Mouse (Mus musculus): ENCODE data around the gene Mptx1. TPM values are rescaled to one million over a fixed set of nuclear protein-coding genes. Genes with fewer than 3 reads are reported as not detected.
"Not testable (repeated sequence)": the region's sequence is repeated elsewhere in the genome, so short reads cannot be mapped to it uniquely, and the experiment has no call there.

Mptx1 gene
- total RNA-seq (2021) = not detected
- long read RNA-seq = 0 reads

DNA sequence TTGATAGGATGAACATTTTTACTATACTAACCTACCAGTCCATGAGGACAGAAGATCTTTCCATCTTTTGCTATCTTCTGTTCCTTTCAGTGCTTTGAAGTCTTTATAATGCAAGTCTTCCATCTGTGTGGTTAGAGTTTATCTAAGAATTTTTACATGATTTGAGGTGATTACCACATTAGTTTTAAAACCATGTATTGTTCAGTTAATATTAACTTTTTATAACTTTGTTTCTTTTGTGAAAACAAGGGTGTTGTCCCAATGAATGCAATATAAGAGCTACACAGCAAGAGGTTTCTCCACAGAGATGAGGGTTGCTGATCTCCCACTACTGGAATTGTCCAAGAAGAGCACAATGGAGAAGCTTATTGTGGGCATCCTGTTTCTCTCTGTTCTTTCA, at the start of gene Mptx1:
Mptx1 (plus strand) TSS at position 301 of the 400 bp plus-strand sequence.
- no peak for DNase-seq (ENCODE audit: low spot score in 2 of 2)

DNA sequence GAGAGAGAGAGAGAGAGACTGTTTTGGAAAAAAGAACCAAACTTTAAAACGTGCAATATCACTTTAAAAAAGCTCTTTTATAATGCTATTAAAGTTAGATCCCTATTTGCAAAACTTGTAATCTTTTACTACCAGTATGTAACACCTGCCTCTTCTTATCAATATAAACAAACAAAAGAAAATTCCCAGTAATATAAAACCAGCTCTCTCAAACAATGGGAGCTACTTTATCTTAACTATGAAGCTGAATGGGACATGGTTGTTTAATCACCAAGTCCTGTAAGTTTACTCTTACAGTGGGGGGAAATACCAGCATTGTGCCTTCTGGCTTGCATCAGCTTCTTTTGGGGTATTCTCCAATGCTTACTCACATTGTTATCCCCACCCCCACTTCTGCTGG, 27.2 kb upstream of the Mptx1 start:
- no peak for DNase-seq (ENCODE audit: low spot score in 2 of 2)

DNA sequence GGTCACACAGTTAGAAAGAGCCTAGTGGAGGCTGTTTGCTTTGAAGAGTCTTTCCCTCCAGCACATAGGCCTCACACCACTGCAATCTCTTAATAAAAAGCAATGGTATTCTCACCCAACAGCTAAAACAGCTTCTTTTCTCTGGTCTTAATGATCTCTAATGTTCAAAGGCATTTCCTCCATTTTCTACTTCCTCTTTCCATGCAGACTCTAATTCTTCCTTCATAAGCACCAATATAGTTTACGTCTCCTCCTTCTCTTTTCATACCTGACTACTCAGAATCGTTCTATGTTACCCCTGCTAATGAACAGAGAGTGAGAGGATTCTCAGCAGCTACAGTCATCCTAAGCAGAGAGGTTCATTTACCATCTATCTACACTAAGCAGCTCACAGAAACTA, 13.0 kb upstream of the Mptx1 start:
- DNase-seq (ENCODE audit: low spot score in 2 of 2) = no peak

DNA sequence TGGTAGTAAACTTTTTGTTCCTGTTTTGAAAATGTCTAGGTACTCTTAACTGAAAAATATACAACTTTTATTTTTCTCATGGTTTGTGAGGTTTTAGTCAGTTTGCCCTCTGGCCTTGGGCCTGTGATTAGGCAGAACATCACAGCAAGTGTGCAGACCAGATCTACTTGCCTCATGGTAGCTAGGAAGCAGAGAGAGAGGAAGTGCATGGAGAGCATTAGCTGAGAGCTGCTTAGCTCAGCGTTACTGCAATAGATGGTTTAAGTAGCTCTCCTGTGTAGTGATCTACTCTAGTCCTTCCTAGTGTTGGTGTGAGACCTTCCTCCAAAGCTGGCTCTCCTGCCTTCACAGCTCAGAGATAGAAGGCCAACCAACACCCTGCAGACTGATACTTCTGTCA, 23.3 kb downstream of the Mptx1 start:
- not testable (repeated sequence) for DNase-seq (ENCODE audit: low spot score in 2 of 2)

DNA sequence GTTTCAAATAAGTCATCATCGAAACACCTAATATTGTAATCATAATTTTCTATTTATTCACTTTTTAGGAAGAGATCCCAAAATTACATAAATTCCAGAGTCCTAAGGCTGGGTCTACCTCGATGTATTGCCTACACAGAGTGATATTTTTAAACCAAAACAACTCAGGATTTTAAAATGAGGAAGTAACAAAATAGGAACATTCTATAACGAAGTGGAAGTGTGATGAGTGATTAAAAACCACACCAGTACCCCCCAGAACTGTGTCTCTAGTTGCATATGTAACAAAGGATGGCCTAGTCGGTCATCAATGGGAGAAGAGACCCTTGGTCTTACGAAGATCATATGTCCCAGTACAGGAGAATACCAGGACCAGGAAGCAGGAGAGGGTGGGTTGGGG, 24.3 kb downstream of the Mptx1 start:
- no peak for DNase-seq (ENCODE audit: low spot score in 2 of 2)

DNA sequence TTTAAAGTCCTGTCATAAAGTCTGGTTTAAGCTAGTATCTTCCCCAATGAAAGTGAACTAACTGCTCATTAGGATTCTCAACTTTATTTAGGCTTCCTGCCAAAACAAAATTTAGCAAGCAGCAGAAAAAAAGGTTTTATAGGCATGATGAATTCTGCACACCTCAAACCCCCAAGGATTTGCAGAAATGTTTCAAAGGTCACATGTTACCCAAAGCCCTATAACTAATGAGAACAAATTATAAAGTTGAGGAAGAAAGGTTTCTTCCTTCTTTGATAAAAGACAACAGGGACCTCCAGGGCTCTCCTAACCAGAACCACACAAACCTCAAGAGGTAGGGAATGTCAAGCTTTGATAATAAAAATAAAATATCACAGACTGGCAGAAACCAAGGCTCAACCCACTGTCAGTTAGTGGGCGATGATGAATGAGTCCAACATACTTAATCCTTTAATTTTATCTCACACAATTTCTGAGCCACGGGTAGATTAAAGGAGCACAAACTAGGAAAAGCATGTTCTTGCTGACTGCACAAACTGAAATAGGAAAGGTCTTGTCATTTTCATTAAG, 34.6 kb downstream of the Mptx1 start, which contains the start of gene Olfr417:
Olfr417 (plus strand) TSS at position 241 of the 570 bp plus-strand sequence.
- DNase-seq (ENCODE audit: low spot score in 2 of 2) = no peak

DNA sequence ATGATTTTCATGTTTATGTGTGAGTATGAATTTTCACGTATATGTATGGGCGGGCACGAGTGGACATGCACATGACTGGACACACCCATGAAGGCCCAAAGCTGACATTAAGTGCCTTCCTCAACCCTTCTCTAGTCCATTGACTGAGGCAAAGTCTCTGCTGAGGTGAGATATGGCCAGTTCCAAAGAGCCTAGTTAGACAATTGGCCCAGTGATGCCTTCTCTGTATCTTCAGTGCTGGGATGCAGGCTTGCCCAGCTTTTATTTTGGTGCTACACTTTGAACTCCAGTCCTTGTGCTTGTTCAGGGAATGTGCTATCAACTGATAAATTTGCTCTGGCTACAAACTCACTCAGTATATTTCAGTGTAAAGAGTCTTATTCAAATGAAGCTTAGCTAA, 43.5 kb downstream of the Mptx1 start:
- DNase-seq (ENCODE audit: low spot score in 2 of 2) = no peak

Other genes starting within 250 kb of the Mptx1 start
- not detected for gene Olfr429, start 246.2 kb upstream of the Mptx1 start, total RNA-seq (2021)
- not detected for gene Olfr427, start 233.6 kb upstream of the Mptx1 start, total RNA-seq (2021)
- gene Olfr231, start 209.4 kb upstream of the Mptx1 start, total RNA-seq (2021) = not detected
- gene Olfr424, start 199.0 kb upstream of the Mptx1 start, total RNA-seq (2021) = not detected
- gene Olfr420, start 174.9 kb upstream of the Mptx1 start, total RNA-seq (2021) = not detected
- gene Spta1, start 157.7 kb upstream of the Mptx1 start, total RNA-seq (2021) = under 1 TPM; 0.25 to 0.29 TPM
- not detected for gene Olfr419, start 78.5 kb upstream of the Mptx1 start, total RNA-seq (2021)
- not detected for gene Olfr417, start 34.6 kb downstream of the Mptx1 start, total RNA-seq (2021)
- not detected for gene Olfr248, start 60.5 kb downstream of the Mptx1 start, total RNA-seq (2021)
- not detected for gene Olfr414, start 93.5 kb downstream of the Mptx1 start, total RNA-seq (2021)
- not detected for gene Olfr220, start 111.6 kb downstream of the Mptx1 start, total RNA-seq (2021)
- 10 to 100 TPM; 45.9 to 52.1 TPM for gene Fmn2, start 171.3 kb downstream of the Mptx1 start, total RNA-seq (2021)